Mouse (Mus musculus): ENCODE data around the gene Rbfox1.

DNA sequence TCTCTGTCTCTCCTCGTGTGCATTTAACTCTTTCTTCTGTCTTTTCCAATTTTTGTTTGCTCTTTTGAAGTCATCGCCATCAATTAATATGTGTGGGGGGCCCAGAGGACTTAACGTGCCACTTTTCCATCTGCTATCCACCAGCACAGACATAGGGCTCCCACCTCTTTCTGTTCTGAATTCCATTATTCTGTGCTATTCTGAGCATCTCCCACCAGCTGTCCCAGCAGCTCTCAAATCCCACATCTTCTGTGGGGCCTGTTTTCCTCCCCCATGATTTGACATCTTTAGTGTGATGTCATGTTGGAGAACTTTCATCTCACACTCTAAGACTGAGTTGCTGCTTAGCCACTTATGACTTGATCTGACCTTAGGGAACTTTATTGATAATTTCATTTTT, 634.3 kb downstream of the Rbfox1 start:
- TF ChIP-seq POLR2A (IDR thresholded peaks at IDR 0.05; ENCODE audit: insufficient read depth, low read length) (no peak), CTCF (IDR thresholded peaks at IDR 0.05; ENCODE audit: low read depth, low read length) (no peak)
